Mouse (Mus musculus): ENCODE results near the gene Ep400.

Ep400 gene

GRCm38 (mm10) chr5:110665486-110666121 is 104.9 kb downstream of the Ep400 start:
- no peak for DNase-seq (ENCODE audit: low spot score in 2 of 2)

DNA sequence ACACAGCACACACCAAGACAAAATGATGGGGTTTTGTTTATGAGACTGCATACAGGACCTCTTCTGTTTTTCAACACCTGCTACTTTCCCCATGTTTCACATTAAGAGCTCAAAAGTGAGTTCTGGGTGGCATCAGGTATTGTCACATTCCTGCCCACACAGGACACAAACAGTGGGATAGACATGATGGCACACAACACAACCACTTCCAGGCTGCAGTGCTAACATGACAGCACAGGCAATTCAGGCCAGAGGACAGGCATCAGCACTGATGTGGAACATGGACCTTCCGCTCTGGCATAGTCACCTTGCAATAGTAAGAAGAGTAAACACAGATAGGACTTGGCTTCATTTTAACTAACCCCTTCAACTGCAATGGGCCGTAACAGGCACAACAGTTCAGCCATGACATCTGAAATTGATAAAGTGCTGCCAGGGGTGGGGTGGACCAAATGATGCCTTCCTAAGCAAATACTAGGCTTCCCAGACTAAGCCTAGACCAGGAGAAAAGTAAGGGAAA is 105.7 kb downstream of the Ep400 start:
- no peak for DNase-seq (ENCODE audit: low spot score in 2 of 2)

DNA sequence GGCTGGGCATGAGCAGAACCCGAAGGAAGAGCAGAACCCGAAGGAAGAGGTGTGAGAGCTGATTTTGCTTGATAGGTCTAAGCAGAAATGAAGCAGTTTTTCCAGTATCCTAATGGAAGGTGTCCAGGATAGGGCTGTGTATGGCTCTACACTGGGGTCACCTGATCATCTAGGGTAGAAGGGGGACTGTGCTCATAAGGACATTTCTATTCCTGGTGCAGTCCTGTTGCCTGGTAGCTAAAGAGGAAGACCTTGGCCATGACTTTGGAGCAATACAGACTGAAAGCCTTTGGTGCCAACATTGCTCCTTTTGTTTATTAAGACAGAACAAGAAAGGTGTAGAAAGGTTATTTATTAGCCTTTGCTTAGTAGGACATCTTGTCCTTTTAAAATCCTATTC is 106.5 kb downstream of the Ep400 start:
- no peak for DNase-seq (ENCODE audit: low spot score in 2 of 2)

GRCm38 (mm10) chr5:110659682-110660081 is 110.8 kb downstream of the Ep400 start:
- DNase-seq (ENCODE audit: low spot score in 2 of 2) = no peak

GRCm38 (mm10) chr5:110653686-110654085 is 116.8 kb downstream of the Ep400 start:
- DNase-seq (ENCODE audit: low spot score in 2 of 2) = no peak

- peak; percentile 91 to 93 for DNase-seq (ENCODE audit: low spot score in 2 of 2)
These were observed 117.5 kb downstream of the Ep400 start, which contains the start of the genes Noc4l and Ddx51 for GRCm38 (mm10) chr5:110652719-110653648. TSS of gene Noc4l (minus strand) at chr5:110653417. TSS of gene Ddx51 (plus strand) at chr5:110653451.

DNA sequence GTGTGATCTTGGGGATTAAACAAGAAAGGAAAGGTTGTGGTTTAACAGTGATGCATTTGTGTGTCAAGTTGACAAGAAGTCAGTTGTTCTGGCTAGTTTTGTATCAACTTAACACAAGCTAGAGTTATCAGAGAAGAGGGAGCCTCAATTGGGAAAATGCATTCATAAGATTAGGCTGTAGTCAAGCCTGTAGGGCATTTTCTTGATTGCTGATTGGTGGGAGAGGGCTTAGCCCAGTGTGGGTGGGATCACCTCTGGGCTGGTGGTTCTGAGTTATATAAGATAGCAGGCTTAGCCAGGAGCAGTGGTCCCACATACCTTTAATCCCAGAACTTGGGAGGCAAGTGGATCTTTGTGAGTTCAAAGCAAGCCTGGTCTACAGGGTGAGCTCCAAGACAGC is 124.1 kb downstream of the Ep400 start:
- DNase-seq (ENCODE audit: low spot score in 2 of 2) = no peak

- peak; percentile 69 to 70 for DNase-seq (ENCODE audit: low spot score in 2 of 2)
These were observed 131.1 kb downstream of the Ep400 start for GRCm38 (mm10) chr5:110639459-110639858.

DNA sequence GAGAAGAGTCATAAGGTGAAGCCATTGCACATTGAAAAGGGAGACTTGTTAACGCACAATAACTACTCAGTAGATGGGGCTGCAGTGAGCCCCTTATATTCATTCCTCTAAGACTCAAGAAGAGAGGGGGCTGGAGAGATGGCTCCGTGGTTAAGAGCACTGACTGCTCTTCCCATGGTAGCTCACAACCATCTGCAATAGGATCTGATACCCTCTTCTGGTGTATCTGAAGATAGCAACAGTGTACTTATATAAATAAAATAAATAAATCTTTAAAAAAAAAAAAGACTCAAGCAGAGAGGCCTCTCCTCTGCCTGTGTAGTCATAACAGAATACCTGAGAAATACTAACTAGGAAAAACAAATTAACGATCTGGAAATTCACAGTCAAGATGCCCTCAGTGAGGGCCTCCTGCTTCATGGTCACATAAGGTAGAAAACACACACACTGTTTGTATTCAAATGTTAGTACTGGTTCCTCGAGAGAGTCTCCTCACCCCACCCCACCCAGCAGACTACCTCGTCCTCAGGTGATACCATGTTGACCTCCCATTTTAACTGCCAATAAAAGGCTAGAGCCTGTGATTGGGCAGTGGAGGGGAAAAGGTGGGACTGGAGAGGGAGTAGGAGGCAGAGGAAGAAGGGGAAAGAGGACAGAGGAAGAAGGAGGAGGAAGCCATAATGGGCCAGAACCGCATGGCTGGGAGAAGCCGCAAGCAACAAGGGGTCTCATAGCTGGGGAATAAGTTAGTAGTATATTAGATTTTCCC is 132.0 kb downstream of the Ep400 start:
- no peak for DNase-seq (ENCODE audit: low spot score in 2 of 2)

GRCm38 (mm10) chr5:110635951-110636707 is 134.4 kb downstream of the Ep400 start:
- DNase-seq (ENCODE audit: low spot score in 2 of 2) = no peak

- no peak for DNase-seq (ENCODE audit: low spot score in 2 of 2)
These were observed 140.9 kb downstream of the Ep400 start for GRCm38 (mm10) chr5:110629525-110630120.

DNA sequence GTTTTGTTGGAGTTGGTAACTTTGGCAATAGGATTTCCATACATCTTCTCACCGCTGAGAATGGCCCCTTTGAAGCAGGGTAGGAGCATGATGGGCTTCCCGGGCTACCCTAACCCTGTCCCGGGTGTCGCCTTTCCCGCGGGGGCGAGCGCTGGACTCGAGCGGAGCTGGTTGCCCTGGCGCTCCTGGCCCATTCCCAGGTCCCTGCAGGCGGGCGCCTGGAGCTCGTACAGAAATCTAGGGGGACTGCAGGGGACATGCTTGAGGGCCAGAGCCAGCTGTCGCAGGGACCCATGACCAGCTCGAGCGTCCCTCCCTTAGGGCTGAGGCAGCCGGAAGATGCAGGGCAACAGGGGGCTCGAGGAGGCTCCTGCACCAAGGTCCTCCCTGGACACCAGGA is 142.4 kb downstream of the Ep400 start:
- DNase-seq (ENCODE audit: low spot score in 2 of 2) = no peak

- no peak for DNase-seq (ENCODE audit: low spot score in 2 of 2)
These were observed 143.2 kb downstream of the Ep400 start for GRCm38 (mm10) chr5:110627351-110627750.

DNA sequence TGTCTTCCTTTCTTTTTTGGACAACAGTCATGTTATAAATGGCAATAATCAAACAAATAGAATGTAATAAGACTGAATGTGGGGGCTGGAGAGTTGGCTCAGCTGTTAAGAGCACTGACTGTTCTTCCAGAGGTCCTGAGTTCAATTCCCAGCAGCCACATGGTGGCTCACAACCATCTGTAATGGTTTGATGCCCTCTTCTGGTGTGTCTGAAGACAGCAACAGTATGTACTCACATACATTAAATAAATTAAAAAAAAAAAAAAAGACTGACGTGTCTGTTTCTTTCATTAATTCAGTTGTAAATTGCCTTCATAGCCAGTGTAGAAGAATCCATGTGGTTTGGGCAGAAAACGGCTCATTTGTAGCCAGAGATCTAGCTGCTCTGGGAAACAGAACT is 146.2 kb downstream of the Ep400 start:
- DNase-seq (ENCODE audit: low spot score in 2 of 2) = no peak

DNA sequence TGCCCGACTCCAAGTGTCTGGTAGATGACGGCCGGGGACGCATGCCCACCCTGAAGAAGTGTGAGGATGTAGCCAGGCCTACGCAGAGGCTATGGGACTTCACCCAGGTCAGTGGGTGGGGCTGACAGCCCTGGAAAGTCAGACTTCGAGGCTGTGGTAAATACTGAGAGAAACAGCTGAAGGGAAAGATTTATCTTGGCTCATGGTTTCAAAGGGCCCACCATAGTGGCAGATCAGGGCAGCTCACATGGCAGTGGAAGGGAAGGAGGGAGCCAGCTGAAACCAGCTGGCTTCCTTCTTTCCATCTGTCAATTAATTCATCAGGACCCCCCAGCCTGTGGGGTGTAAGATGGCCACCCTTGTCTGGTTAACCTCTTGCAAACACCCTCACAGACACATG is 151.3 kb downstream of the Ep400 start:
- DNase-seq (ENCODE audit: low spot score in 2 of 2) = no peak

Measured in frontal cortex, postnatal 25 days (tissue).